Mouse (Mus musculus) urinary bladder, postnatal 0 days (tissue): Measurements from ENCODE around the gene Sept8. TPM values are rescaled to one million over a fixed set of nuclear protein-coding genes. Genes with fewer than 3 reads are reported as not detected.

ENCODE experiments used
- polyA plus RNA-seq: library from polyadenylated mRNA; unstranded; fragments of >200 nt; fragmentation: Nextera tagmentation; extraction: Ambion mirVana; gene quantifications from 2 replicates; pipeline ENCODE4 v1.2.1, GENCODE M21; 2015

The Sept8 gene
- polyA plus RNA-seq, result 20.6 and 25.3 TPM in 2 replicates

GRCm38 (mm10) chr11:53519207-53520121 lies at the start of gene Sept8:
TSS of gene Sept8 (plus strand) at chr11:53519257.

GRCm38 (mm10) chr11:53469968-53470695 lies 48.9 kb upstream of the Sept8 start, which contains the start of gene Gm9837:
TSS of gene Gm9837 (minus strand) at chr11:53470479.

GRCm38 (mm10) chr11:53479783-53480301 lies 39.2 kb upstream of the Sept8 start, which contains the start of the genes Gm9945 and Sowaha:
TSS of gene Gm9945 (plus strand) at chr11:53480166.
TSS of gene Sowaha (minus strand) at chr11:53480274.

GRCm38 (mm10) chr11:53567224-53568014 lies 48.4 kb downstream of the Sept8 start, which contains the start of gene Kif3a:
TSS of gene Kif3a (plus strand) at chr11:53567379.

Other genes with a start within 250 kb of the Sept8 start
- 59.6 and 72.8 TPM in 2 replicates for gene Hspa4, start 218.8 kb upstream of the Sept8 start, polyA plus RNA-seq
- gene Zcchc10, start 194.6 kb upstream of the Sept8 start, polyA plus RNA-seq, result 9.8 and 12.3 TPM in 2 replicates
- 42.4 and 44.2 TPM in 2 replicates for gene Aff4, start 168.4 kb upstream of the Sept8 start, polyA plus RNA-seq
- gene Leap2, start 96.1 kb upstream of the Sept8 start, polyA plus RNA-seq, result 0.26 TPM in 1 of 2 replicates, not detected in the other
- 931 and 948 TPM in 2 replicates for gene Uqcrq, start 88.4 kb upstream of the Sept8 start, polyA plus RNA-seq
- gene Gdf9, start 88.2 kb upstream of the Sept8 start, polyA plus RNA-seq, result 0.54 and 0.88 TPM in 2 replicates
- gene Gm10447, start 62.1 kb upstream of the Sept8 start, polyA plus RNA-seq, result 0.22 and 0.35 TPM in 2 replicates
- 2.8 and 4.9 TPM in 2 replicates for gene Shroom1, start 62.1 kb upstream of the Sept8 start, polyA plus RNA-seq
- not detected in 2 replicates for gene Gm9837, start 48.8 kb upstream of the Sept8 start, polyA plus RNA-seq
- not detected in 2 replicates for gene Gm9945, start 39.1 kb upstream of the Sept8 start, polyA plus RNA-seq
- 1.7 and 1.8 TPM in 2 replicates for gene Sowaha, start 39.0 kb upstream of the Sept8 start, polyA plus RNA-seq
- 29.2 and 31.0 TPM in 2 replicates for gene Kif3a, start 48.1 kb downstream of the Sept8 start, polyA plus RNA-seq
- 0.25 TPM in 1 of 2 replicates, not detected in the other for gene Il4, start 99.4 kb downstream of the Sept8 start, polyA plus RNA-seq
- gene Il13, start 115.4 kb downstream of the Sept8 start, polyA plus RNA-seq, result not detected in 2 replicates
- gene Rad50, start 188.1 kb downstream of the Sept8 start, polyA plus RNA-seq, result 15.3 and 19.4 TPM in 2 replicates
- gene Il5, start 201.5 kb downstream of the Sept8 start, polyA plus RNA-seq, result not detected in 2 replicates